Comparison of ENCODE assay signal across 8 mouse cellular contexts in genomic region chr1:72865900-72866299, GRCm38 (mm10). TPM values are rescaled to one million over a fixed set of nuclear protein-coding genes. Genes with fewer than 3 reads are reported as not detected.
DNase-seq lines count a peak whose midpoint lies in the region; ATAC-seq and TF ChIP-seq lines count a peak whose summit lies in the region.

No protein-coding gene starts in this region.

- DNase-seq in 416B (ENCODE audit: low read depth), result peak; percentile 56
- peak; percentile 79 to 85 for DNase-seq in cerebellum, adult 2 months
- peak; percentile 80 for DNase-seq in kidney, postnatal 14 days
- peak; percentile 74 to 90 for DNase-seq in right cerebral cortex, postnatal 10 days (ENCODE audit: low spot score in 2 of 2)

- ATAC-seq in forebrain, embryonic 16.5 days, result peak; percentile 44
- peak; percentile 62; the same call in 1 of the 2 replicates for ATAC-seq in megakaryocyte, adult 5-6 weeks (ENCODE audit: poor library complexity, severe bottlenecking)
- no peak for ATAC-seq in inflammation-experienced regulatory T-cells, adult 6 months

- no peaks in the 10 kb centered on the region for H3K36me3 ChIP-seq in E14TG2a.4 (ENCODE audit: insufficient read depth, low read length)
- H3K36me3 ChIP-seq in forebrain, embryonic 16.5 days (ENCODE audit: control insufficient read depth, insufficient read depth), result no peaks in the 10 kb centered on the region

- peak overlapping the region; percentile 14; the same call in 1 of the 2 replicates for H3K4me2 ChIP-seq in forebrain, embryonic 16.5 days (ENCODE audit: low read length)

- TF ChIP-seq CTCF in E14TG2a.4 (conservative IDR thresholded peaks at IDR 0.05; ENCODE audit: low read length), result peak; percentile 99
- peak; percentile 96 for TF ChIP-seq CTCF in cerebellum, adult 2 months (IDR thresholded peaks at IDR 0.05; ENCODE audit: borderline replicate concordance, insufficient read depth, low read depth, low read length)

- H3K9me3 ChIP-seq in E14TG2a.4 (ENCODE audit: low read length), result no peaks in the 10 kb centered on the region
- H3K9me3 ChIP-seq in forebrain, embryonic 16.5 days (ENCODE audit: control insufficient read depth, low read length), result no peaks in the 10 kb centered on the region

- no peak overlapping the region for H3K9ac ChIP-seq in forebrain, embryonic 16.5 days (replicated peaks; ENCODE audit: low read depth, low read length)

- no peak for TF ChIP-seq POLR2A in cerebellum, adult 2 months (IDR thresholded peaks at IDR 0.05; ENCODE audit: borderline replicate concordance, insufficient read depth, low read length)

- no peak overlapping the region for H3K4me3 ChIP-seq in E14TG2a.4 (replicated peaks; ENCODE audit: low read length)
- H3K4me3 ChIP-seq in cerebellum, adult 2 months (replicated peaks; ENCODE audit: insufficient read depth, low read depth, low read length), result no peak overlapping the region
- no peak overlapping the region for H3K4me3 ChIP-seq in forebrain, embryonic 16.5 days (replicated peaks; ENCODE audit: low read length)

- WGBS in cerebellum, adult 2 months, result 25% methylated on average over 6 of the region's 6 CpGs
- WGBS in forebrain, embryonic 16.5 days, result 3% methylated on average over 6 of the region's 6 CpGs

- peaks cover 42% of the 10 kb centered on the region for H3K4me1 ChIP-seq in E14TG2a.4 (replicated peaks; ENCODE audit: low read depth, low read length)
- H3K4me1 ChIP-seq in cerebellum, adult 2 months (ENCODE audit: control insufficient read depth, insufficient read depth, low read length), result peaks cover 9% of the 10 kb centered on the region
- peaks cover 19% of the 10 kb centered on the region for H3K4me1 ChIP-seq in forebrain, embryonic 16.5 days (replicated peaks; ENCODE audit: control insufficient read depth, insufficient read depth, low read length)

- H3K27ac ChIP-seq in cerebellum, adult 2 months (ENCODE audit: insufficient read depth, low read length), result no peak overlapping the region
- H3K27ac ChIP-seq in forebrain, embryonic 16.5 days (ENCODE audit: low read length), result no peak overlapping the region

- peaks cover 56% of the 10 kb centered on the region for H3K27me3 ChIP-seq in E14TG2a.4 (ENCODE audit: insufficient read depth, low read length)
- no peaks in the 10 kb centered on the region for H3K27me3 ChIP-seq in cerebellum, adult 2 months (ENCODE audit: control insufficient read depth, insufficient read depth, low read length)
- H3K27me3 ChIP-seq in forebrain, embryonic 16.5 days (replicated peaks; ENCODE audit: control insufficient read depth, insufficient read depth, low read length), result no peaks in the 10 kb centered on the region

RNA-seq across cellular contexts. Expression of gene Igfbp5, which starts 8.8 kb away (rescaled TPM):
- polyA plus RNA-seq in cerebellum, adult 2 months (2012; rRNA removed), result 63.0 and 81.6 TPM in 2 replicates
- polyA plus RNA-seq in forebrain, embryonic 16.5 days (2015; fragmentation: Nextera tagmentation; extraction: Ambion mirVana), result 26.8 and 31.0 TPM in 2 replicates
- 2.7 and 2.9 TPM in 2 replicates for total RNA-seq in megakaryocyte, adult 5-6 weeks (2015)
- 1.2 and 1.6 TPM in 2 replicates for total RNA-seq in megakaryocyte, adult 5-6 weeks (2017)
- polyA plus RNA-seq in inflammation-experienced regulatory T-cells, adult 6 months (2017; shearing (Covaris generic)), result under 1 TPM in 1 of 3 experiments, not detected in 2; 0.08 TPM

RNA-seq across cellular contexts. Expression of gene Igfbp2, which starts 41.6 kb away (rescaled TPM):
- polyA plus RNA-seq in cerebellum, adult 2 months (2012; rRNA removed), result 63.0 and 78.5 TPM in 2 replicates
- 279 and 331 TPM in 2 replicates for polyA plus RNA-seq in forebrain, embryonic 16.5 days (2015; fragmentation: Nextera tagmentation; extraction: Ambion mirVana)
- total RNA-seq in megakaryocyte, adult 5-6 weeks (2015), result not detected in 2 replicates
- total RNA-seq in megakaryocyte, adult 5-6 weeks (2017), result not detected in 2 replicates
- not detected for polyA plus RNA-seq in inflammation-experienced regulatory T-cells, adult 6 months (2017; shearing (Covaris generic))

Comparison
In these comparisons a context has a peak if more than half of its experiments do, and no peak if none do; other contexts are left out.
1. RNA of gene Igfbp5, which starts 8.8 kb away (polyA plus RNA-seq): 63.0 to 81.6 TPM in cerebellum, adult 2 months and 26.8 to 31.0 TPM in forebrain, embryonic 16.5 days; 0.08 TPM in inflammation-experienced regulatory T-cells, adult 6 months; every median in the first group is over 10 times any median in the second.
2. RNA of gene Igfbp2, which starts 41.6 kb away (polyA plus RNA-seq): 279 to 331 TPM in forebrain, embryonic 16.5 days and 63.0 to 78.5 TPM in cerebellum, adult 2 months; not detected in inflammation-experienced regulatory T-cells, adult 6 months; every median in the first group is over 10 times any median in the second.
3. Peak in every context shown above with its lines, with median percentiles within 50 percentile points of each other: DNase-seq.